Mouse (Mus musculus): ENCODE measurements at regions not wholly inside any gene's neighbourhood (a gene's known extent, or its start where the extent isn't known, plus 50 kb on each side); places are given as distances from the start of the nearest gene placed in this dataset.

DNA sequence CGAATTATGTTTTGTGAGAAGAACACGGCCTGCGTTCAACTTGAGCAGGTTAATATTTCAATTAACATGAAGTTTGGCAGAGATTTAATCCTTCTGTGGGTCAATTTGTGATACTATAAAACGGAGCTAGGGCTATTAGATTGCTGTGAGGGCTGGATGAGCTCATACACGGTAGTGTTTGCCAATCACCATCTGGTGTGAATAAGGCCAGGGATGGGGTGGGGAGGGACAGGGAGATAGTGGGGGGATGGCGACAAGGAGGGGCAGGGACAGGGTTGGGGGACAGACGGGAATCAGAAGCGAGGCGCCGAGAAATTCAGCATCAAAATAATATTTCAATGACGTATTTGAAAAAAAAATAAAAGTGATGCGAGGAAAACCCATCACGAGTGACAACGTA is 107.6 kb downstream of the Kdr start:
- Histone ChIP-seq H3K4me3 (ENCODE audit: insufficient read depth, poor library complexity, severe bottlenecking) (no peak overlapping the region), H3K79me3 (ENCODE audit: low read depth) (no peaks in the 10 kb centered on the region), H3K79me2 (ENCODE audit: control insufficient read depth, insufficient read depth) (no peaks in the 10 kb centered on the region), H3K27me3 (ENCODE audit: control insufficient read depth, insufficient read depth, insufficient read length) (no peaks in the 10 kb centered on the region), H3ac (ENCODE audit: control insufficient read depth, insufficient read length, low read depth) (no peak overlapping the region), H3K36me3 (ENCODE audit: control insufficient read depth, insufficient read depth) (no peaks in the 10 kb centered on the region)
- TF ChIP-seq USF1 (IDR thresholded peaks at IDR 0.05; ENCODE audit: low read depth), result no peak
- TF ChIP-seq MYOD1 (IDR thresholded peaks at IDR 0.05; ENCODE audit: control insufficient read depth, insufficient read length, low read depth), result no peak
- no peak for TF ChIP-seq MYOG (IDR thresholded peaks at IDR 0.05; ENCODE audit: control insufficient read depth, extremely low read depth, insufficient read length)
- TF ChIP-seq CTCF (IDR thresholded peaks at IDR 0.05; ENCODE audit: control insufficient read depth, insufficient read depth, insufficient read length), result no peak
- no peak for TF ChIP-seq CEBPB (IDR thresholded peaks at IDR 0.05; ENCODE audit: low read depth)
- TF ChIP-seq MAX (IDR thresholded peaks at IDR 0.05), result no peak
- TF ChIP-seq FOSL1 (IDR thresholded peaks at IDR 0.05; ENCODE audit: insufficient read depth, low read length, poor library complexity, severe bottlenecking), result no peak

- Histone ChIP-seq H3K4me3 (ENCODE audit: insufficient read depth, poor library complexity, severe bottlenecking) (no peak overlapping the region), H3K79me2 (ENCODE audit: control insufficient read depth, insufficient read depth) (no peaks in the 10 kb centered on the region)
- TF ChIP-seq MAX (IDR thresholded peaks at IDR 0.05) (no peak), USF1 (IDR thresholded peaks at IDR 0.05; ENCODE audit: low read depth) (no peak), CTCF (IDR thresholded peaks at IDR 0.05; ENCODE audit: control insufficient read depth, insufficient read depth, insufficient read length) (no peak), MYOG (IDR thresholded peaks at IDR 0.05; ENCODE audit: control insufficient read depth, extremely low read depth, insufficient read length) (no peak), FOSL1 (IDR thresholded peaks at IDR 0.05; ENCODE audit: insufficient read depth, low read length, poor library complexity, severe bottlenecking) (no peak), CEBPB (IDR thresholded peaks at IDR 0.05; ENCODE audit: low read depth) (no peak), MYOD1 (IDR thresholded peaks at IDR 0.05; ENCODE audit: control insufficient read depth, insufficient read length, low read depth) (no peak)
Observed at GRCm38 (mm10) chr5:75869535-75869934, 108.7 kb downstream of the Kdr start.

GRCm38 (mm10) chr5:75865096-75865495 is 113.2 kb downstream of the Kdr start:
- no peak for TF ChIP-seq USF1 (IDR thresholded peaks at IDR 0.05; ENCODE audit: low read depth)
- no peak for TF ChIP-seq MYOG (IDR thresholded peaks at IDR 0.05; ENCODE audit: control insufficient read depth, extremely low read depth, insufficient read length)
- no peak for TF ChIP-seq FOSL1 (IDR thresholded peaks at IDR 0.05; ENCODE audit: insufficient read depth, low read length, poor library complexity, severe bottlenecking)
- TF ChIP-seq CTCF (IDR thresholded peaks at IDR 0.05; ENCODE audit: control insufficient read depth, insufficient read depth, insufficient read length), result no peak
- no peak for TF ChIP-seq MAX (IDR thresholded peaks at IDR 0.05)
- no peak for TF ChIP-seq MYOD1 (IDR thresholded peaks at IDR 0.05; ENCODE audit: control insufficient read depth, insufficient read length, low read depth)
- no peak for TF ChIP-seq CEBPB (IDR thresholded peaks at IDR 0.05; ENCODE audit: low read depth)
- no peak overlapping the region for H3K4me3 ChIP-seq (ENCODE audit: insufficient read depth, poor library complexity, severe bottlenecking)
- no peaks in the 10 kb centered on the region for H3K79me3 ChIP-seq (ENCODE audit: low read depth)
- H3K27me3 ChIP-seq (ENCODE audit: control insufficient read depth, insufficient read depth, insufficient read length), result peaks cover 6% of the 10 kb centered on the region
- H3K79me2 ChIP-seq (ENCODE audit: control insufficient read depth, insufficient read depth), result no peaks in the 10 kb centered on the region
- H3ac ChIP-seq (ENCODE audit: control insufficient read depth, insufficient read length, low read depth), result no peak overlapping the region
- no peaks in the 10 kb centered on the region for H3K36me3 ChIP-seq (ENCODE audit: control insufficient read depth, insufficient read depth)

More at GRCm38 (mm10) chr5:75869535-75869934, 108.7 kb downstream of the Kdr start:
- H3ac ChIP-seq (ENCODE audit: control insufficient read depth, insufficient read length, low read depth), result no peak overlapping the region
- H3K27me3 ChIP-seq (ENCODE audit: control insufficient read depth, insufficient read depth, insufficient read length), result no peaks in the 10 kb centered on the region
- no peaks in the 10 kb centered on the region for H3K36me3 ChIP-seq (ENCODE audit: control insufficient read depth, insufficient read depth)
- H3K79me3 ChIP-seq (ENCODE audit: low read depth), result no peaks in the 10 kb centered on the region

DNA sequence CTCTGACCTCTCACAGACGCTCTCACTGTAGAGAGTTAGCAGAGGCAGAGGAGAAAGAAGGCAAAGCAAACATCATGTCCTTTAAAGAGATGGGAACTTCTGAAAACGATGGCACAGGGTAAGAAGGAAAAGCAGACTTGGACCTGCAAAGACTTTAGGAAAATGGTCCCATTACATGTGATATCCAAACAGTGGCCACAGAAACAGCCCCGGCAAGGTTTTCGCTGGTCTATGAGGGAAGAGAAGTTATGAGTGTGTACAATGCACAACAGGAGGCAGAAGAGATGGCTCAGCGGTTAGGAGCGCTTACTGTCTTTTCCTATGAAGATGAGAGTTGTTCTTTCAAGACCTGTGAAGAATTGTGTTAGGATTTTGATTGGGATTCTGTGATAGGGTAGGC is 114.9 kb downstream of the Kdr start:
- TF ChIP-seq FOSL1 (IDR thresholded peaks at IDR 0.05; ENCODE audit: insufficient read depth, low read length, poor library complexity, severe bottlenecking) (no peak), MYOG (IDR thresholded peaks at IDR 0.05; ENCODE audit: control insufficient read depth, extremely low read depth, insufficient read length) (no peak), CTCF (IDR thresholded peaks at IDR 0.05; ENCODE audit: control insufficient read depth, insufficient read depth, insufficient read length) (no peak), CEBPB (IDR thresholded peaks at IDR 0.05; ENCODE audit: low read depth) (no peak), MYOD1 (IDR thresholded peaks at IDR 0.05; ENCODE audit: control insufficient read depth, insufficient read length, low read depth) (no peak), MAX (IDR thresholded peaks at IDR 0.05) (no peak), USF1 (IDR thresholded peaks at IDR 0.05; ENCODE audit: low read depth) (no peak)
- H3K4me3 ChIP-seq (ENCODE audit: insufficient read depth, poor library complexity, severe bottlenecking), result no peak overlapping the region
- no peak overlapping the region for H3ac ChIP-seq (ENCODE audit: control insufficient read depth, insufficient read length, low read depth)
- H3K79me3 ChIP-seq (ENCODE audit: low read depth), result no peaks in the 10 kb centered on the region
- H3K79me2 ChIP-seq (ENCODE audit: control insufficient read depth, insufficient read depth), result no peaks in the 10 kb centered on the region
- H3K36me3 ChIP-seq (ENCODE audit: control insufficient read depth, insufficient read depth), result no peaks in the 10 kb centered on the region
- peaks cover 6% of the 10 kb centered on the region for H3K27me3 ChIP-seq (ENCODE audit: control insufficient read depth, insufficient read depth, insufficient read length)

GRCm38 (mm10) chr5:75862630-75862991 is 115.6 kb downstream of the Kdr start:
- Histone ChIP-seq H3ac (ENCODE audit: control insufficient read depth, insufficient read length, low read depth) (no peak overlapping the region), H3K4me3 (ENCODE audit: insufficient read depth, poor library complexity, severe bottlenecking) (no peak overlapping the region), H3K79me2 (ENCODE audit: control insufficient read depth, insufficient read depth) (no peaks in the 10 kb centered on the region), H3K27me3 (ENCODE audit: control insufficient read depth, insufficient read depth, insufficient read length) (peaks cover 6% of the 10 kb centered on the region), H3K79me3 (ENCODE audit: low read depth) (no peaks in the 10 kb centered on the region), H3K36me3 (ENCODE audit: control insufficient read depth, insufficient read depth) (no peaks in the 10 kb centered on the region)
- TF ChIP-seq CTCF (IDR thresholded peaks at IDR 0.05; ENCODE audit: control insufficient read depth, insufficient read depth, insufficient read length) (peak; percentile 60), FOSL1 (IDR thresholded peaks at IDR 0.05; ENCODE audit: insufficient read depth, low read length, poor library complexity, severe bottlenecking) (no peak), MYOG (IDR thresholded peaks at IDR 0.05; ENCODE audit: control insufficient read depth, extremely low read depth, insufficient read length) (no peak), USF1 (IDR thresholded peaks at IDR 0.05; ENCODE audit: low read depth) (no peak), MAX (IDR thresholded peaks at IDR 0.05) (no peak)
